Mouse (Mus musculus): ENCODE measurements around the gene Gzf1. TPM values are rescaled to one million over a fixed set of nuclear protein-coding genes. Genes with fewer than 3 reads are reported as not detected.

Gzf1 gene
- 14.8 and 15.3 TPM in 2 replicates for polyA plus RNA-seq (2015; fragmentation: Nextera tagmentation; extraction: Ambion mirVana)

DNA sequence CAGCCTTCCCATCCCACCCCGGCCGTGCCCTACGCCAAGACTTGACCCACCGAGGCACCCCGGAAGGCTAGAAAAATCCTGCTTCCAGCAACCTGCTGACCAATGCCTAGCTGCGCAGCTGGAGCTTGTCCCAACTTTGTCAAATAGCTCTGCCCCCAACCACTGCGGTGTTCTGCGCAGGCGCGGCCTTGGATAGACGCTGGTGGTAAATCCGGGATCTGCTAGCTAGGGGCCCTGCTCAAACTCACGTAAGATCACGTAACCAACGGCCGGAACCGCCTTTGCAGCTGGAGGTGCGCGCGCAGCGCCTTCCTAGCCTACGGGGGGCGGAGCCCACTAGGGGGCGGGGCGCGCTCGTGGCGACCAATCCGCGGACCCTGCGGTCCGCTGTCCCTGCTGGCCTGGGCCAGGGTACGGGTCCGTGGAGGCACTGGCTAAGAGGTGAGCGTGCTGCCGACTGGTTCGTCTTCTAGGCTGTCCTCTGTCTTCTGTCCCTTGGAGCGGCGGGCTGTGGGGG lies at the start of gene Gzf1:
Gene Gzf1 (plus strand): TSS at position 249 of the 517 bp plus-strand sequence.
- Histone ChIP-seq H3K9me3 (no peaks in the 10 kb centered on the region), H3K9ac (peak within 1 kb of the TSS; percentile 75), H3K4me3 (peak within 1 kb of the TSS; percentile 88), H3K4me1 (peaks cover 44% of the 10 kb centered on the region), H3K27ac (peak within 1 kb of the TSS; percentile 83), H3K27me3 (replicated peaks) (no peaks in the 10 kb centered on the region), H3K4me2 (peak within 1 kb of the TSS; percentile 85), H3K36me3 (replicated peaks) (peaks cover 10% of the 10 kb centered on the region; the same call in 1 of the 2 replicates)
- WGBS, result under 1% methylated on average over 39 of the region's 39 CpGs
- peak; percentile 95 for ATAC-seq (replicated peaks)

GRCm38 (mm10) chr2:148631602-148632001 lies 49.2 kb upstream of the Gzf1 start:
- Histone ChIP-seq H3K27ac (no peak overlapping the region), H3K4me2 (no peak overlapping the region), H3K9me3 (no peaks in the 10 kb centered on the region), H3K9ac (no peak overlapping the region), H3K36me3 (replicated peaks) (no peaks in the 10 kb centered on the region), H3K4me3 (no peak overlapping the region), H3K4me1 (no peaks in the 10 kb centered on the region), H3K27me3 (replicated peaks) (no peaks in the 10 kb centered on the region)
- no peak for ATAC-seq (replicated peaks)
- 91% methylated on average over 3 of the region's 3 CpGs for WGBS

- Histone ChIP-seq H3K4me2 (no peak overlapping the region), H3K9me3 (no peaks in the 10 kb centered on the region), H3K4me3 (no peak overlapping the region), H3K27ac (no peak overlapping the region), H3K4me1 (no peaks in the 10 kb centered on the region), H3K27me3 (replicated peaks) (no peaks in the 10 kb centered on the region), H3K36me3 (replicated peaks) (no peaks in the 10 kb centered on the region), H3K9ac (no peak overlapping the region)
- 95% methylated on average over 4 of the region's 4 CpGs for WGBS
- no peak for ATAC-seq (replicated peaks)
Measured at GRCm38 (mm10) chr2:148634466-148634865, 46.4 kb upstream of the Gzf1 start.

DNA sequence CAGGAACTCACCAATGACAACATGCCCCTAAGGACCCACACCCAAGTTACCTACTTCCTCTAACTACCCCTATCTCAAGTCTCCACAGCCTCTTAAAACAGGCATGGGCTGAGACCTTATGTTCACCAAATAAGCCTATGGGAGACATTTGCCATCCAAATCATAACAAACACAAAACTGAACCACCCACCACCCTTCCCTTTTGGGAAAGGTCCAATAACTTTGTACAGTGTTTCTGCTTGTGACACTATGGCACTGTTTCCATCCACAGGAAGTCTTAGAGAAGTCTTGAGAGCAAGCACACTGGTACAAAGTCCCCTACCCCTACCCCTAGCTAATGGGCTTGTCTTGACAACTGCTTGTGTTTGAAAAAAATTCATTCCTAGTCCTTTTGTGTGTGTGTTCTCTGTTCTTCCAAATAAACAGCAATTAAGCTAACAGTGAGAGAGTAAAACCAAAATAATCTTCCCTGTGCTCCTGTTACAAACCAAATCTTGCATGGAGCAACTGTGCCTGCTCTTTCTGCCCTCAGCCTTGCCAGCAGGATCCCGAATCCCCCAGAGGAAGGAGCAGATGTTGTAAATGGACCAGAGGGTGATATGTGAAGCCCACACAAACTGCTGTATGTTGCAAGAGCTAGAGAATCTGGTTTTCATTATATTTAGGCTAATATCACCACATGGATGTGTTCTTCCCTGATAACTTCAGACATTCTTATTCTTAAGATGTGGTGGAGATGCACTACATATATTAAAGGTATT lies 38.0 kb upstream of the Gzf1 start:
- Histone ChIP-seq H3K9ac (no peak overlapping the region), H3K27me3 (replicated peaks) (no peaks in the 10 kb centered on the region), H3K9me3 (no peaks in the 10 kb centered on the region), H3K36me3 (replicated peaks) (no peaks in the 10 kb centered on the region), H3K4me1 (no peaks in the 10 kb centered on the region), H3K4me3 (no peak overlapping the region), H3K4me2 (no peak overlapping the region), H3K27ac (no peak overlapping the region)
- ATAC-seq (replicated peaks), result no peak
- WGBS, result 78% methylated on average over 1 of the region's 1 CpGs

- WGBS, result 77% methylated on average over 6 of the region's 6 CpGs
- Histone ChIP-seq H3K9ac (no peak overlapping the region), H3K4me3 (no peak overlapping the region), H3K27ac (no peak overlapping the region), H3K4me1 (no peaks in the 10 kb centered on the region), H3K4me2 (no peak overlapping the region), H3K27me3 (replicated peaks) (no peaks in the 10 kb centered on the region), H3K9me3 (no peaks in the 10 kb centered on the region), H3K36me3 (replicated peaks) (no peaks in the 10 kb centered on the region)
- no peak for ATAC-seq (replicated peaks)
Measured at GRCm38 (mm10) chr2:148644421-148645000, 36.3 kb upstream of the Gzf1 start.

GRCm38 (mm10) chr2:148650587-148651357 lies 30.1 kb upstream of the Gzf1 start:
- WGBS, result 6% methylated on average over 3 of the region's 3 CpGs
- Histone ChIP-seq H3K36me3 (replicated peaks) (no peaks in the 10 kb centered on the region), H3K27me3 (replicated peaks) (no peaks in the 10 kb centered on the region), H3K27ac (peak overlapping the region; percentile 38; the same call in 1 of the 2 replicates), H3K4me1 (peaks cover 8% of the 10 kb centered on the region), H3K9me3 (no peaks in the 10 kb centered on the region), H3K4me3 (no peak overlapping the region), H3K4me2 (no peak overlapping the region), H3K9ac (no peak overlapping the region)
- peak; percentile 59 for ATAC-seq (replicated peaks)

DNA sequence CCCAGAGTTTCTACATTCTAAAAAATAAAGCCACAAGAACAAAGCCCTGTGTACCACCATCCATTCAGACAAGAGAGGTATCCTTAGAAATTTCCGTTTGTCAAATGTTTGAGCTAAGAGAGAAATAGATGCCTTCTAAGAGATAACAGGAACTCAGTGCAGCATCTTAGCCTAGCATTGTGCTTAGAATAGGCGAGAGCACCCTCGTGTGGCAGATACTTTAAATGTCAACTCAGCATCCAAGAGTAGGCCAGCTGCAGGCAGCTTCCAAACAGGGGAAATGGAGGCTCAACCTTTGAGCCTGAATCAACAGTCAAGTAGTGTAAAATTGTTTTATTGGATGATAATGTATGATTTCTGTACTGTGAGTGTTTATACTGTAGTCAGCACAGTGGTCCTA lies 25.9 kb upstream of the Gzf1 start:
- H3K4me2 ChIP-seq, result no peak overlapping the region
- ATAC-seq (replicated peaks), result peak; percentile 90
- H3K36me3 ChIP-seq (replicated peaks), result no peaks in the 10 kb centered on the region
- no peak overlapping the region for H3K4me3 ChIP-seq
- no peak overlapping the region for H3K27ac ChIP-seq
- H3K9ac ChIP-seq, result no peak overlapping the region
- no peaks in the 10 kb centered on the region for H3K9me3 ChIP-seq
- peaks cover 8% of the 10 kb centered on the region for H3K4me1 ChIP-seq
- H3K27me3 ChIP-seq (replicated peaks), result no peaks in the 10 kb centered on the region
- WGBS, result 2% methylated on average over 3 of the region's 3 CpGs

GRCm38 (mm10) chr2:148663458-148663857 lies 17.4 kb upstream of the Gzf1 start:
- H3K4me2 ChIP-seq, result no peak overlapping the region
- no peak for ATAC-seq (replicated peaks)
- H3K36me3 ChIP-seq (replicated peaks), result no peaks in the 10 kb centered on the region
- no peaks in the 10 kb centered on the region for H3K27me3 ChIP-seq (replicated peaks)
- no peaks in the 10 kb centered on the region for H3K4me1 ChIP-seq
- no peak overlapping the region for H3K4me3 ChIP-seq
- no peaks in the 10 kb centered on the region for H3K9me3 ChIP-seq
- H3K9ac ChIP-seq, result no peak overlapping the region
- no peak overlapping the region for H3K27ac ChIP-seq
- WGBS, result 100% methylated on average over 1 of the region's 1 CpGs

DNA sequence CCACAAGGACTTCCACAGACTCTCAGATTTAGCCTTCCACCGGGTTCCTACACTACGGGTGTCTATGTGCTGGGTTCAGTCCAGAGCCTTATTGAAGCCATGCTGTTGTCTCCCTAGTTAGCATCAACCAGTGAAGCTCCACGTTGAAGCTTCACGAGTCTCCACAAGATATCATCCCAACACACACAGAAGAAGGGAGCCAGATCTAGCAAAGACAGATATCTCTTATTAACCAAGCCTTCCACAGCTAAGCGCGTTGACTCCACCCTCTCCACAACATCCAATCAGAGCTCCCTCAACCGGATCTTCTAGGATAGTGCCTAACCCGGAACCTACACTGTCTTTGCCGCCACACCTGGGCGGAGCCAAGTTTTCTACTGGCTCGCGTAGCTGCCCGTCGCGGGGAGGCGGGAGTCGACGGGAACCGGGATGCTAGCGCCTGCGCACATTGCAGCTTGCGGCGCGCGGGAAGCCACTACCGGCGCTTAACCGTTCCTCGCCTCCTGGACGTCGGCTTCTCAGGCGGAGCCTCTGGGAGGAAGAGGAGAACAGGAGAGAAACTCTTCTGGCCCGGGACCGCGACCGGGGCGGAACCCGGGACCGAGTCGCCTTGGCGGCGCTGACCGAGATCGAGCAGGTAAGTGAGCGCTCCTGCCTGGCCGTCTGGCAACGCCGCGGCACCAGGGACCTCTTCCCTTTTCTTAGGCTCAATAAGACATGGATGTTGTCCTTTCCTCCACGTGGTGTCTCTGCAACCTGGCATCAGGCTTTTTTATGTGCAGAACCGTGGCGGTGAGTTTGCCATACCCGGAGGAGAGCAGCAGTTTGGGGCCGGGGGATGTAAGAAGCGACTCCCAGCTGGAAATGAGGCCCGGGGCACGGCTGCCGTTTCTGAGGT lies 8.4 kb upstream of the Gzf1 start, which contains the start of gene Nxt1:
Gene Nxt1 (plus strand): TSS at position 403 of the 898 bp plus-strand sequence.
- Histone ChIP-seq H3K4me2 (peak within 1 kb of the TSS; percentile 91), H3K4me1 (peaks cover 34% of the 10 kb centered on the region), H3K27ac (peak within 1 kb of the TSS; percentile 79), H3K36me3 (replicated peaks) (peaks cover 6% of the 10 kb centered on the region; the same call in 1 of the 2 replicates), H3K9me3 (no peaks in the 10 kb centered on the region), H3K27me3 (replicated peaks) (no peaks in the 10 kb centered on the region), H3K4me3 (peak within 1 kb of the TSS; percentile 64), H3K9ac (peak within 1 kb of the TSS; percentile 67)
- ATAC-seq (replicated peaks), result peak; percentile 100
- WGBS, result under 1% methylated on average over 58 of the region's 58 CpGs

DNA sequence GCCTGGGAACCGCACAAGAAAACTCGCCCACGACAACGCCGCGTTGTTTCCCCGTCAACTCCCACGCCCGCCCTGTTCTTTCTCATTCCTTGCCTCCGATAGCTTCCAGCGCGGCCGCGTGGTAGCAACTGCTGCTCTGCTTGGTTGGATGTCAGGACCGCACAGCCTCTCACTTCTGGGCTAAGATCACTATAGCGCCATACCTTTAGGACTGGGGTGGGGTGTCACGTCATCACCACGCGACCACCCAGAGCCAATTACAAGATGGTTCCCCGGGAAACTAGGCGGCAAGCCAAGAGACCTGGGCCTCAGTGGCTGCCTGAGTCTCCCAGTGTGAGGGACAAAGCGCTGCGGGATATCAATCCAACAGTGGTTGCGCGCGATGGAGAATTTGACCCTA lies 3.0 kb upstream of the Gzf1 start:
- 3% methylated on average over 26 of the region's 26 CpGs for WGBS
- Histone ChIP-seq H3K4me3 (peak overlapping the region; percentile 44), H3K9ac (peak overlapping the region; percentile 14; the same call in 1 of the 2 replicates), H3K4me1 (peaks cover 64% of the 10 kb centered on the region), H3K27ac (peak overlapping the region; percentile 68), H3K36me3 (replicated peaks) (peaks cover 6% of the 10 kb centered on the region; the same call in 1 of the 2 replicates), H3K9me3 (no peaks in the 10 kb centered on the region), H3K27me3 (replicated peaks) (no peaks in the 10 kb centered on the region), H3K4me2 (peak overlapping the region; percentile 50)
- ATAC-seq (replicated peaks), result peak; percentile 38

- no peaks in the 10 kb centered on the region for H3K9me3 ChIP-seq
- no peak overlapping the region for H3K4me3 ChIP-seq
- H3K4me1 ChIP-seq, result peaks cover 50% of the 10 kb centered on the region
- H3K9ac ChIP-seq, result no peak overlapping the region
- 4% methylated on average over 9 of the region's 9 CpGs for WGBS
- H3K4me2 ChIP-seq, result peak overlapping the region; percentile 50
- ATAC-seq (replicated peaks), result no peak
- H3K27me3 ChIP-seq (replicated peaks), result no peaks in the 10 kb centered on the region
- peak overlapping the region; percentile 62; the same call in 1 of the 2 replicates for H3K27ac ChIP-seq
- peaks cover 6% of the 10 kb centered on the region; the same call in 1 of the 2 replicates for H3K36me3 ChIP-seq (replicated peaks)
Measured at GRCm38 (mm10) chr2:148679346-148679745, 1.5 kb upstream of the Gzf1 start.

All from midbrain, embryonic 15.5 days (tissue).